Mouse (Mus musculus) liver, embryonic 14.5 days (tissue): ENCODE measurements around the gene Trim14. TPM values are rescaled to one million over a fixed set of nuclear protein-coding genes. Genes with fewer than 3 reads are reported as not detected.
A peak's percentile ranks its signal among the peaks of the same experiment; 100 is the strongest.

Experiments used
- ATAC-seq: fragments of 200-750 bp; cut with Nextera tagmentation; 2 replicates; pipeline ENCODE4 v1.8.0; 2017; ENCODE audit warnings: moderate number of reproducible peaks, mild to moderate bottlenecking, moderate library complexity; ENCODE audit not compliant: insufficient read depth
- DNase-seq, 3 experiments: peaks; one replicate each; pipeline ENCODE4 v3.0.0-alpha.2; 2012 to 2013; ENCODE audit warnings: low read depth in 3 of 3, low spot score in 3 of 3
- H3K27ac ChIP-seq: fragments of 300-500 bp; sonication (generic); 2 replicates; pipeline ENCODE4 v1.5.1; 2014; ENCODE audit warnings: moderate library complexity, mild to moderate bottlenecking, control low read depth, inconsistent platforms
- H3K27me3 ChIP-seq: fragments of 300-500 bp; sonication (generic); 2 replicates; pipeline ENCODE4 v1.6.1; 2014; ENCODE audit warnings: mild to moderate bottlenecking, low read length, moderate library complexity; ENCODE audit not compliant: control insufficient read depth, insufficient read depth
- H3K36me3 ChIP-seq: fragments of 300-500 bp; sonication (generic); replicated peaks from 2 replicates; pipeline ENCODE4 v1.6.1; 2014; ENCODE audit warnings: low read depth; ENCODE audit not compliant: control insufficient read depth, insufficient read depth
- H3K4me1 ChIP-seq, 2 experiments: fragments of 200-500 bp in 1 of 2; fragments of 300-500 bp in 1 of 2; sonication (generic) in 1 of 2; replicated peaks; 2 replicates each; pipeline ENCODE4 v1.6.1; 2012 to 2014; ENCODE audit warnings: antibody characterized with exemption in 1 of 2, inconsistent platforms in 1 of 2, low read length in 1 of 2; ENCODE audit not compliant: control insufficient read depth in 2 of 2, insufficient read depth in 2 of 2
- H3K4me2 ChIP-seq: fragments of 300-500 bp; sonication (generic); 2 replicates; pipeline ENCODE4 v1.6.1; 2014; ENCODE audit warnings: low read depth, mild to moderate bottlenecking, control low read depth, moderate library complexity
- H3K4me3 ChIP-seq, 2 experiments: fragments of 200-500 bp in 1 of 2; fragments of 300-500 bp in 1 of 2; sonication (generic) in 1 of 2; 2 replicates each; pipeline ENCODE4 v1.5.1; 2012 to 2014; ENCODE audit warnings: low read depth in 2 of 2, low read length in 2 of 2, mild to moderate bottlenecking in 2 of 2, control low read depth in 1 of 2, inconsistent platforms in 1 of 2, moderate library complexity in 1 of 2; ENCODE audit not compliant: insufficient read depth in 1 of 2
- H3K9ac ChIP-seq: fragments of 300-500 bp; sonication (generic); replicated peaks from 2 replicates; pipeline ENCODE4 v1.6.1; 2014; ENCODE audit warnings: mild to moderate bottlenecking, control low read depth, moderate library complexity
- H3K9me3 ChIP-seq: fragments of 300-500 bp; sonication (generic); 2 replicates; pipeline ENCODE4 v1.6.1; 2016; ENCODE audit warnings: low read length, mixed read lengths; ENCODE audit not compliant: control insufficient read depth
- CTCF ChIP-seq: IDR thresholded peaks from 2 replicates; pipeline ENCODE4 v1.5.1; 2016; ENCODE audit warnings: antibody characterized with exemption, low read depth, control low read depth
- EP300 ChIP-seq: IDR thresholded peaks from 2 replicates; pipeline ENCODE4 v1.6.1; 2016; ENCODE audit warnings: antibody characterized with exemption, low read depth
- WGBS: fragments of 180-500 bp; shearing (Covaris S2); extraction: QIAGEN DNeasy Blood & Tissue Kit; methylation state at CpG from one replicate; pipeline ENCODE4 v1.1.7; 2014; ENCODE audit not compliant: insufficient replicate concordance; 5-methylcytosine and 5-hydroxymethylcytosine counted together
- polyA plus RNA-seq, 2 experiments: library from polyadenylated mRNA; depleted of rRNA in 1 of 2; stranded (reverse) in 1 of 2; unstranded in 1 of 2; fragments of >200 nt; fragmentation: Nextera tagmentation in 1 of 2; extraction: Ambion mirVana in 1 of 2; gene quantifications; 2 replicates each; pipeline versions ENCODE4 v1.2.1 to v1.2.3; 2012 to 2014

Trim14 gene
- polyA plus RNA-seq, 2 experiments: 4.1 to 7.5 TPM

DNA sequence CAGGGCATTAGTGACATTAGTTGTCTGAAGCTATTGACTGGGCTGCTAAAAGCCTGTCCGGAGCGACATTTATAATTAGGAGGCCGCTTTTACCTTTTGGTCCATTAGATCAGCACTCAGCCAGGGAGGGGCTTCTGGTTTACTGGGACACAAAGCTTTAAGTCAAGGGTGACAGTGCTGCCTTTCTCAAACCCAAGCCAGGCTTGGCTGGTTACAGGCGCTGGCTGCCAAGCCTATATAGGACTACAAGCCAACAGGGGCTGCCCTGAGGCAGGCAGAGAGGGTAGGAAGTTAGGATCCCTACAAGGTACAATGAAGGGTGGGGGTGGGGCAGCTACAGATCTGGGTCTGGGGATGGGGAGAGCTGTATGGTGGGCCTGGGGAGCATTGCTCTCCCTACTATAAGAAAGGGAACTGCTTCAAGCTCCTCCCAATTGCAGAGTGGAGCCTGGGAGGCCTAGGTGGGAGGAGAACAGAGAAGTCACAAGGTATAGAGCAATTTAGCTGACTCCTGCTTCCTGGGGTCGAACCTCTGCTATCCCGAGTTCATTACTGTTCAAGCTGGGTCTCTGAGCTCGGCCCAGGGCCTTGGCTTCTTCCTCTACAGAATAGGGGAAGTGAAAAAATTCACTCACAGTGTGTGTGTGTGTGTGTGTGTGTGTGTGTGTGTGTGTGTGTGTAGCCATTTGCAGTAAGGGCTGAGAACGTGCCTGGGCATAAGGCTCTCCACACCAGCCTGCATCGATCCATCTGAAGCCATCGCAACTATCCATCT, 18.5 kb upstream of the Trim14 start:
- H3K4me1 ChIP-seq: peaks cover 3 to 19% of the 10 kb centered on the region in 2 experiments; a peak in 2 of 4 replicates
- H3K27me3 ChIP-seq: no peaks in the 10 kb centered on the region
- no peaks in the 10 kb centered on the region for H3K36me3 ChIP-seq
- DNase-seq (no peak), ATAC-seq (peak; percentile 53; the same call in 1 of the 2 replicates)
- 48% methylated on average over 10 of the region's 10 CpGs for WGBS
- TF ChIP-seq EP300: no peak
- TF ChIP-seq CTCF: no peak
- H3K4me2 ChIP-seq: no peak overlapping the region
- no peak overlapping the region for H3K27ac ChIP-seq
- H3K9ac ChIP-seq: no peak overlapping the region
- no peak overlapping the region for H3K4me3 ChIP-seq
- H3K9me3 ChIP-seq: no peaks in the 10 kb centered on the region

DNA sequence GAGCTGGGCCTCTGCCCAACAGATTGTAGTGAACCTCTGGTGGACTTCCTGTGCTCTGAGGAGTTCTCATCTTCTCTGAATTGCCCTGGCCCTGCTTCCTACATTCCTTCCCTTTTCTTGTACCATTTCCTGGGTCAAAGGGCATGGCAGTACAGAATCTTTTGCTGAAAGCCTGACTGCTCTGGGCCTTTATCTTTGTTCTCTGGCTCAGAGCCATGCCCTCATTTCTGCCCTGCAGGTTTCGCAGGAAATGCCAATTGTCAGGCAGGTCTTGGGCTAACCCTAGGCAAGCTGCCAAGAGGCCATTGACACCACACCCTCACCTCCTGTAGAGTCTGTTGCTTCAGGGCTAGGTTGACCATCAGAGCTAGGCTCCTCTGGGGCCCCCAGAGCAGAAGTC, 17.9 kb upstream of the Trim14 start:
- Histone ChIP-seq H3K36me3 (no peaks in the 10 kb centered on the region), H3K9me3 (no peaks in the 10 kb centered on the region), H3K27me3 (no peaks in the 10 kb centered on the region), H3K4me2 (no peak overlapping the region), H3K27ac (no peak overlapping the region), H3K4me3 (no peak overlapping the region), H3K9ac (no peak overlapping the region), H3K4me1 (peaks cover 0 to 13% of the 10 kb centered on the region in 2 experiments; a peak in 2 of 4 replicates)
- 43% methylated on average over 1 of the region's 1 CpGs for WGBS
- DNase-seq (no peak), ATAC-seq (no peak)
- no peak for TF ChIP-seq EP300
- no peak for TF ChIP-seq CTCF

DNA sequence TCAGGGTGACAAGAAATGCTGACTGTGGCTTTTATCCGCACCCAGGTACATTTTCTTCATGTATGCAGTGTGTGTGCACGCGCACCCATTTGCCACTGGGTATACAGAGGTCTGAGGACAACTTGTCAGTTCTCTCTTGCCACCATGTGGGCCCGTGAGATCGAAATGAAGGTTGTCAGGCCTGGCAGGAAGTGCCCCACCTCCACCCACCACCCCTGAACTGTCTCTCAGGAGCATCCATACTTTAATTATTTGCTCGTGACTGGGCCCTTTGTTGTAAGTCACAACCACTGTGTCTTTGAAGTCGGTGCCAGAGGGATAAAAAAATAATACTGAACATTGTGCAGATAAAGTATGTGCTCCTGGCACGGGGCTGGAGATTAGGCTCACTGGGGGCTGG, 14.5 kb upstream of the Trim14 start:
- no peaks in the 10 kb centered on the region for H3K9me3 ChIP-seq
- no peak overlapping the region for H3K4me3 ChIP-seq
- no peak overlapping the region for H3K4me2 ChIP-seq
- ATAC-seq: no peak
- peaks cover 0 to 4% of the 10 kb centered on the region in 2 experiments; a peak in 1 of 4 replicates for H3K4me1 ChIP-seq
- no peak for DNase-seq
- no peaks in the 10 kb centered on the region for H3K36me3 ChIP-seq
- no peak for TF ChIP-seq EP300
- TF ChIP-seq CTCF: no peak
- 40% methylated on average over 8 of the region's 8 CpGs for WGBS
- H3K27me3 ChIP-seq: no peaks in the 10 kb centered on the region
- H3K9ac ChIP-seq: no peak overlapping the region
- no peak overlapping the region for H3K27ac ChIP-seq

DNA sequence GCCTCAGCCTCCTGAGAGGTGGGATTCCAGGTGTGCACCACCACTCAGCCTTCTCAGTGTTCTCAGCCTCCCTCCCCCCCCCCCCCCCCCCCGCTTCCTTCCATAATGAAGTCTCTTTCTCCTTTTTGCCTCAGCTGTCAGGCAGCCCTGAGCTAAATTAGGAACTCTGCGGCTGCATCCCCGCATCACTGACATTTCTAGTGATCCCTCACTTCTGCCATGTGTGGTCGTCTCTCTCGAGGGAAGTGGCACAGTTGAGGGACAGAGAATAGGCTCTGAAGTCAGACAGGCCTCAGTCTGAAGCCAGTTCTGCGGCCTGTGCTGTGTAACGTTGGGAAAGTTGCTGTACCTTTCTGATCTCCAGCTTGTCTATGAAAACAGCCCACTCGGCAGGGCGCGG, 14.0 kb upstream of the Trim14 start:
- Histone ChIP-seq H3K36me3 (no peaks in the 10 kb centered on the region), H3K4me2 (no peak overlapping the region), H3K4me3 (no peak overlapping the region), H3K27ac (no peak overlapping the region), H3K27me3 (no peaks in the 10 kb centered on the region), H3K9me3 (no peaks in the 10 kb centered on the region), H3K4me1 (0 out of 4 replicates have a peak, but pooled peaks cover 0 to 4% of the 10 kb centered on the region in 2 experiments), H3K9ac (no peak overlapping the region)
- DNase-seq: no peak
- TF ChIP-seq EP300 (no peak), CTCF (no peak)
- WGBS: 52% methylated on average over 10 of the region's 10 CpGs
- ATAC-seq: no peak

DNA sequence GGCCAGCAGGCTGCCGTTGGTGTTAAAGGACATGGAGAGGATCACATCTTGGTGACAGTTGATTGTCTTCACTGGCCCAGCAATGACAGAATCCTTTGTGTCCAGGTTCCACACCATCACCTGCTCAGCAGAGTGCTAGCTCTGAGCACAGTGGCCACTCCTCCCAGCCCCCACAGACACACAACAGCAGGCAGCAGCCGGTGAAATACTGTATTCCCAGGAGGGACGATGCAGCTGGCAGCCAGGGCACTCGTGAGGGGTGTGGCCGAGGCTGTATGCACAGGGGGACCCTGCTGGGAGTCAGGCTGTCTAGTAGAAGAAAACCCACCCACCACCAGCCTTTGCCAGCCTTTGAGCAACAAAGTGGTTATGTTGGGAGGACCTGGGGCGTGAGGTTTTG, 10.8 kb upstream of the Trim14 start:
- no peak for DNase-seq

More for the DNA sequence above, 10.8 kb upstream of the Trim14 start:
- no peaks in the 10 kb centered on the region for H3K36me3 ChIP-seq
- H3K4me1 ChIP-seq: no peaks in the 10 kb centered on the region
- no peak for ATAC-seq
- H3K27ac ChIP-seq: no peak overlapping the region
- TF ChIP-seq EP300: no peak
- no peak for TF ChIP-seq CTCF
- H3K9ac ChIP-seq: no peak overlapping the region
- no peaks in the 10 kb centered on the region for H3K27me3 ChIP-seq
- WGBS: 59% methylated on average over 6 of the region's 6 CpGs
- no peaks in the 10 kb centered on the region for H3K9me3 ChIP-seq
- no peak overlapping the region for H3K4me2 ChIP-seq
- H3K4me3 ChIP-seq: no peak overlapping the region
